Mouse (Mus musculus) heart, embryonic 15.5 days (tissue): Measurements from ENCODE around the gene Retreg1. TPM values are rescaled to one million over a fixed set of nuclear protein-coding genes. Genes with fewer than 3 reads are reported as not detected.

Source experiments
- ATAC-seq: fragments of 200-750 bp; cut with Nextera tagmentation; replicated peaks from 2 replicates; pipeline ENCODE4 v1.8.0; 2017; ENCODE audit warnings: low read depth, moderate TSS enrichment; ENCODE audit not compliant: insufficient number of reproducible peaks, insufficient read depth, low FRiP score
- H3K27ac ChIP-seq: fragments of 300-500 bp; sonication (generic); 2 replicates; pipeline ENCODE4 v1.5.1; 2015; ENCODE audit warnings: mild to moderate bottlenecking, inconsistent platforms
- H3K27me3 ChIP-seq: fragments of 300-500 bp; sonication (generic); 2 replicates; pipeline ENCODE4 v1.6.1; 2015; ENCODE audit warnings: inconsistent platforms
- H3K36me3 ChIP-seq: fragments of 300-500 bp; sonication (generic); 2 replicates; pipeline ENCODE4 v1.6.1; 2015; ENCODE audit warnings: mild to moderate bottlenecking, inconsistent platforms
- H3K4me1 ChIP-seq: fragments of 300-500 bp; sonication (generic); replicated peaks from 2 replicates; pipeline ENCODE4 v1.6.1; 2015; ENCODE audit warnings: inconsistent platforms
- H3K4me2 ChIP-seq: fragments of 300-500 bp; sonication (generic); 2 replicates; pipeline ENCODE4 v1.6.1; 2015; ENCODE audit warnings: inconsistent platforms, mild to moderate bottlenecking, moderate library complexity
- H3K4me3 ChIP-seq: fragments of 300-500 bp; sonication (generic); 2 replicates; pipeline ENCODE4 v1.5.1; 2015; ENCODE audit warnings: mild to moderate bottlenecking, inconsistent platforms
- H3K9ac ChIP-seq: fragments of 300-500 bp; sonication (generic); 2 replicates; pipeline ENCODE4 v1.6.1; 2015; ENCODE audit warnings: mild to moderate bottlenecking, inconsistent platforms
- H3K9me3 ChIP-seq: fragments of 300-500 bp; sonication (generic); replicated peaks from 2 replicates; pipeline ENCODE4 v1.6.1; 2016; ENCODE audit warnings: inconsistent platforms
- WGBS: fragments of 180-500 bp; shearing (Covaris S2); methylation state at CpG from one replicate; pipeline ENCODE4 v1.1.7; 2015; ENCODE audit warnings: mixed read lengths; 5-methylcytosine and 5-hydroxymethylcytosine counted together
- polyA plus RNA-seq: library from polyadenylated mRNA; unstranded; fragments of >200 nt; fragmentation: Nextera tagmentation; extraction: Ambion mirVana; gene quantifications from 2 replicates; pipeline ENCODE4 v1.2.1, GENCODE M21; 2015

Retreg1 gene
- polyA plus RNA-seq, 1 experiment from 2014 or later = 84.6 TPM

DNA sequence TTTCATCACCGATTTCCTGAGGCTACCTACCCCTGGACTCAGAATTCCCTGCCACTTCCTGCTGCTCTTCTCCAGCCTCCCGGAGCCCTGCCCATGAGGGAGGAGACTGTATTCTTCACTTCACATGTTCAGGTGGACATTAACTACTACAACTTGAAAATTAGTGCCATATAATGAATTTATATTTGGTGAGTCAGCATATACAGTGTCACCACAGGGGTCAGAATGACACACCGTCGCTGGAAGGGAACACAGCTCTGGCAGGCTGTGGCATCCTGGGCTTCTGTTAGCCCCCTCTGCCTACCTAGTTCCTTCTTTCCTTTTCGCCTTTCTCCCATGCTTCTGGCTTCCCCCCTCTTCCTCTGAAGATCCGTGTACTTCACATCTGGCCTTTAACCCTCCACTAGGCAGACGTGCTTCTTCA, 90.7 kb downstream of the Retreg1 start:
- H3K4me1 ChIP-seq = peaks cover 44% of the 10 kb centered on the region
- H3K9ac ChIP-seq = no peak overlapping the region
- peak overlapping the region; percentile 87 for H3K27ac ChIP-seq
- H3K27me3 ChIP-seq = no peaks in the 10 kb centered on the region
- H3K4me2 ChIP-seq = peak overlapping the region; percentile 47
- no peaks in the 10 kb centered on the region for H3K36me3 ChIP-seq
- H3K4me3 ChIP-seq = no peak overlapping the region
- ATAC-seq = no peak
- H3K9me3 ChIP-seq = no peaks in the 10 kb centered on the region
- 62% methylated on average over 7 of the region's 7 CpGs for WGBS

GRCm38 (mm10) chr15:25934411-25934810, 91.4 kb downstream of the Retreg1 start:
- H3K4me1 ChIP-seq = peaks cover 40% of the 10 kb centered on the region
- 77% methylated on average over 7 of the region's 7 CpGs for WGBS
- H3K27me3 ChIP-seq = no peaks in the 10 kb centered on the region
- H3K36me3 ChIP-seq = no peaks in the 10 kb centered on the region
- H3K4me2 ChIP-seq = no peak overlapping the region
- H3K4me3 ChIP-seq = no peak overlapping the region
- H3K9me3 ChIP-seq = no peaks in the 10 kb centered on the region
- H3K9ac ChIP-seq = no peak overlapping the region
- no peak overlapping the region for H3K27ac ChIP-seq
- ATAC-seq = no peak

GRCm38 (mm10) chr15:25938496-25938895, 95.5 kb downstream of the Retreg1 start:
- Histone ChIP-seq H3K36me3 (no peaks in the 10 kb centered on the region), H3K9ac (no peak overlapping the region), H3K4me2 (no peak overlapping the region), H3K27ac (no peak overlapping the region), H3K4me3 (no peak overlapping the region), H3K27me3 (no peaks in the 10 kb centered on the region), H3K4me1 (peaks cover 12% of the 10 kb centered on the region), H3K9me3 (no peaks in the 10 kb centered on the region)
- ATAC-seq = no peak
- WGBS = 86% methylated on average over 7 of the region's 7 CpGs

GRCm38 (mm10) chr15:25940397-25941377, 97.7 kb downstream of the Retreg1 start:
- 21% methylated on average over 24 of the region's 24 CpGs for WGBS
- Histone ChIP-seq H3K27me3 (no peaks in the 10 kb centered on the region), H3K4me2 (peak overlapping the region; percentile 53), H3K4me3 (peak overlapping the region; percentile 56), H3K4me1 (peaks cover 20% of the 10 kb centered on the region), H3K36me3 (no peaks in the 10 kb centered on the region), H3K27ac (peak overlapping the region; percentile 92), H3K9me3 (no peaks in the 10 kb centered on the region), H3K9ac (peak overlapping the region; percentile 64)
- ATAC-seq = peak; percentile 85

GRCm38 (mm10) chr15:25941514-25941913, 98.5 kb downstream of the Retreg1 start:
- Histone ChIP-seq H3K27ac (peak overlapping the region; percentile 92), H3K27me3 (no peaks in the 10 kb centered on the region), H3K9me3 (no peaks in the 10 kb centered on the region), H3K4me1 (peaks cover 23% of the 10 kb centered on the region), H3K36me3 (no peaks in the 10 kb centered on the region), H3K4me2 (peak overlapping the region; percentile 53), H3K4me3 (peak overlapping the region; percentile 56), H3K9ac (peak overlapping the region; percentile 64)
- ATAC-seq = no peak
- 56% methylated on average over 11 of the region's 11 CpGs for WGBS

DNA sequence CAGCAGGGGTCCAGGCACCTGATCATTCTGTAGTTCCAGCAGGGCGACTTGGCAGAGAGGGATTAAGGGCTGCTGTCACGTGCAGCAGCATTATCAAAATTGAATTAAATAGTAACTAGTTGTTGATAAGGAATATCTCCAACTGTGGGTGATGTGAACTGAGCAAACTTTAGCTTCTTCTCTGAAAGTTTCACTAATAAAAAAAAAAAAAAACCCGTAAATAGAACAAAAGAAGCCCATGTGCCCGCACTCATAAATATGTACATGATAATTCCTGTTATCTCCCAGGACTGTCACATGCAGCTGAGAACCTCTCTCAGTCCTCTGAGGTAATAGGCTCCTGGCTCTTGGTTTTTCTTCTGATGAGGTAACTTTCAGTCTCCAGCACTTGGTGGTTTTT, 99.4 kb downstream of the Retreg1 start:
- Histone ChIP-seq H3K4me1 (peaks cover 25% of the 10 kb centered on the region), H3K9ac (peak overlapping the region; percentile 64), H3K4me2 (peak overlapping the region; percentile 53), H3K4me3 (peak overlapping the region; percentile 56), H3K27ac (peak overlapping the region; percentile 92), H3K9me3 (no peaks in the 10 kb centered on the region), H3K36me3 (no peaks in the 10 kb centered on the region), H3K27me3 (no peaks in the 10 kb centered on the region)
- no peak for ATAC-seq
- WGBS = 37% methylated on average over 4 of the region's 4 CpGs

- Histone ChIP-seq H3K9me3 (no peaks in the 10 kb centered on the region), H3K9ac (peak overlapping the region; percentile 43), H3K4me2 (peak overlapping the region; percentile 53), H3K4me1 (peaks cover 26% of the 10 kb centered on the region), H3K27me3 (no peaks in the 10 kb centered on the region), H3K36me3 (no peaks in the 10 kb centered on the region), H3K4me3 (peak overlapping the region; percentile 56), H3K27ac (peak overlapping the region; percentile 92)
- ATAC-seq = no peak
- 64% methylated on average over 15 of the region's 15 CpGs for WGBS
Measured at GRCm38 (mm10) chr15:25943386-25944137, 100.6 kb downstream of the Retreg1 start.

DNA sequence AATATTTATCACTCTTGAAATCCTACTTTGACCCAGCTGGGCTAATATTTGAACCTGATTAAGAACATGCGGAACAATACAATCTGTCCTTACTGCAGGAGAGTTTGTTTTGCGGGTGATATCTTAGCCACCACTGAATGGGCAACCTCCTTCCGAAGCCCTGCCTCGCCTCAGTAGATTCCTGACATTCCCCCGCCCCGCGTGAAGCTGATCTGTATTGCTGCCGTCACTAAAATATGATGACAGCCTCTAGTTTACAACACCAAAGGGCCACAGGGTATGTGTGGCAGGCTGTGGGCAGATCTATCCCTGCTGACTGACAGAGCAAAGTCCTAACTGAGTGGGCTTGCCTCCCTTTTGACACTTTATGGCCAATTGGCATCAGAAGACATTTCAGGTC, 102.2 kb downstream of the Retreg1 start:
- Histone ChIP-seq H3K4me1 (peaks cover 29% of the 10 kb centered on the region), H3K4me3 (no peak overlapping the region)
- WGBS = 29% methylated on average over 8 of the region's 8 CpGs

GRCm38 (mm10) chr15:25946482-25946881, 103.5 kb downstream of the Retreg1 start:
- Histone ChIP-seq H3K9me3 (no peaks in the 10 kb centered on the region), H3K27ac (no peak overlapping the region), H3K4me1 (peaks cover 27% of the 10 kb centered on the region), H3K4me2 (no peak overlapping the region), H3K36me3 (no peaks in the 10 kb centered on the region), H3K27me3 (no peaks in the 10 kb centered on the region), H3K4me3 (no peak overlapping the region), H3K9ac (no peak overlapping the region)
- WGBS = 89% methylated on average over 7 of the region's 7 CpGs
- ATAC-seq = no peak

More for the DNA sequence above, 102.2 kb downstream of the Retreg1 start:
- no peaks in the 10 kb centered on the region for H3K9me3 ChIP-seq
- no peaks in the 10 kb centered on the region for H3K27me3 ChIP-seq
- H3K27ac ChIP-seq = peak overlapping the region; percentile 92
- H3K4me2 ChIP-seq = peak overlapping the region; percentile 53
- ATAC-seq = peak; percentile 25; the same call in 1 of the 2 replicates
- no peaks in the 10 kb centered on the region for H3K36me3 ChIP-seq
- no peak overlapping the region for H3K9ac ChIP-seq

DNA sequence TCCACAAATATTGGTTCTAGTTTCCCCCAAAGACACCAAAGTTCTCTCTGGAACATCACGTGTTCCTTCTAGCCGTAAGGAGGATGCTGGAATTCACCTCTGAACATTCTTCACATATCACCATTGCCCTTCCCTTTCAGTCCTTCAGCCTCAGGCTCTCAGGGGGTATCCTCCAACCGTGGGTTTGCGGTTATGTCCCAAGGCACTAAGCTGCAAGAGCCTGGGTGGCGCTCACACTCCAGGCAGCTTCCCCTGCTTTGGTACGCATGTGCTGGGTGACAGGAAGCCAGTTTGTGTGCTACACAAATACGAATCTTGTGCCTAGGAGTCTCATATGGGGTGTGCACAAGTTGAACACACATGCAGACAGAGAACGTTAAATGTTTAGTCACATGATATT, 104.4 kb downstream of the Retreg1 start:
- Histone ChIP-seq H3K4me1 (peaks cover 27% of the 10 kb centered on the region), H3K36me3 (no peaks in the 10 kb centered on the region), H3K9me3 (no peaks in the 10 kb centered on the region), H3K4me3 (no peak overlapping the region), H3K4me2 (no peak overlapping the region), H3K9ac (no peak overlapping the region), H3K27ac (no peak overlapping the region), H3K27me3 (no peaks in the 10 kb centered on the region)
- ATAC-seq = no peak
- 76% methylated on average over 8 of the region's 8 CpGs for WGBS
